Comparison of ENCODE assay signal across 27 mouse cellular contexts in the genomic region with DNA sequence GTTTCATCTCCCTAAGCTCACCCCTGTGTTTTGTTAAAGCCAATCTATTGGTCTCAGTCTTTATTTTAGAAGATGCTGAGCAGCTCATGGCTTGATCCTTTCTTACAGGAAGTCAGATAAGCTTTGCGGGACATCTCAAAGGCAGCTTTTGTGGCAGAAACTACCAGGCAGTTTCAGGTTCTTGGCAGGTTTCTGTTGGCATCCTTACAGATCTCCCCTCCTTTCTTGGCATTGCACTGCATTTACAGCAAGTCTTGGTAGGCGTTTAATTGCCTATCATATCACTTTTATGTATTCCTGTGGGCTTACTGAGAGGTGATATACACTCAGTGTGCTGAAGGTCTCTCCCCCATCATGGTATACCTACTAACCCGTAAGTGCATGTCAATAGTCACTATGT.
DNase-seq lines count a peak whose midpoint lies in the region; ATAC-seq and TF ChIP-seq lines count a peak whose summit lies in the region.
"Had no signal": no experiment of that assay in that cellular context is flagged by ENCODE, and none has a peak within 500 bp of the region (broad histone marks: within the 10 kb centered on the region; RNA-seq: fewer than 3 reads in every experiment).

No protein-coding gene starts in this region.

- no peak for TF ChIP-seq EP300 in MEL (IDR thresholded peaks at IDR 0.05; ENCODE audit: low read depth in 1 of 2, low read length in 2 of 2)

- no peak overlapping the region for H3K4me2 ChIP-seq in forebrain, postnatal 0 days (ENCODE audit: low read depth)
- no peak overlapping the region for H3K4me2 ChIP-seq in forebrain, embryonic 15.5 days (replicated peaks)
- no peak overlapping the region for H3K4me2 ChIP-seq in kidney, embryonic 15.5 days
- H3K4me2 ChIP-seq: embryonic facial prominence, embryonic 13.5 days; embryonic facial prominence, embryonic 15.5 days; forebrain, embryonic 13.5 days had no signal

- H3K79me2 ChIP-seq in MEL (ENCODE audit: control insufficient read depth, insufficient read depth, low read length, poor library complexity): no peaks in the 10 kb centered on the region

- no peak for TF ChIP-seq POLR2A in MEL (IDR thresholded peaks at IDR 0.05; ENCODE audit: control insufficient read depth in 1 of 2, insufficient read depth in 1 of 2, low read depth in 1 of 2, low read length in 2 of 2, poor library complexity in 1 of 2)

- TF ChIP-seq CTCF in forebrain, postnatal 0 days (IDR thresholded peaks at IDR 0.05; ENCODE audit: low read depth): no peak
- TF ChIP-seq CTCF in MEL (IDR thresholded peaks at IDR 0.05 in 2 of 3, conservative IDR thresholded peaks at IDR 0.05 in 1 of 3; ENCODE audit: control insufficient read depth in 1 of 3, insufficient read depth in 1 of 3, low read depth in 2 of 3, low read length in 3 of 3, poor library complexity in 1 of 3, severe bottlenecking in 1 of 3): no peak

- DNase-seq in cerebellum, postnatal 14 days: peak; percentile 4 to 19
- peak; percentile 10 for DNase-seq in forebrain, postnatal 0 days
- DNase-seq in MEL (ENCODE audit: low read depth, low spot score) (peak; percentile 2), MN1 (ENCODE audit: low spot score) (no peak)
- DNase-seq: adrenal gland, adult 8-10 months; adrenal gland, postnatal 14 days; adrenal gland, postnatal 36 days; B cell, adult 2 months; cerebellum, adult 11-12 months; cerebellum, adult 2 months; cerebellum, adult 9-11 months; cerebellum, postnatal 36 days; embryo, embryonic 11 days; gastrocnemius, adult 2 months had no signal

- WGBS in forebrain, postnatal 0 days: 49% methylated on average over 3 of the region's 3 CpGs
- WGBS in forebrain, embryonic 15.5 days: 60% methylated on average over 3 of the region's 3 CpGs
- WGBS in kidney, embryonic 15.5 days: 87% methylated on average over 3 of the region's 3 CpGs

- H3K4me3 ChIP-seq in forebrain, postnatal 0 days (ENCODE audit: low read depth, low read length): no peak overlapping the region
- no peak overlapping the region for H3K4me3 ChIP-seq in forebrain, embryonic 15.5 days
- no peak overlapping the region for H3K4me3 ChIP-seq in MEL (ENCODE audit: control insufficient read depth in 1 of 2, insufficient read depth in 1 of 2, low read depth in 2 of 2, low read length in 2 of 2)
- no peak overlapping the region for H3K4me3 ChIP-seq in kidney, embryonic 15.5 days (replicated peaks)
- H3K4me3 ChIP-seq: embryonic facial prominence, embryonic 13.5 days; embryonic facial prominence, embryonic 15.5 days; erythroblast, embryonic 14.5 days; forebrain, embryonic 10.5 days; forebrain, embryonic 13.5 days; gastrocnemius, adult 2 months had no signal

- H3K27ac ChIP-seq in forebrain, postnatal 0 days (ENCODE audit: low read depth, low read length): no peak overlapping the region
- no peak overlapping the region for H3K27ac ChIP-seq in forebrain, embryonic 15.5 days (replicated peaks)
- no peak overlapping the region for H3K27ac ChIP-seq in MEL (ENCODE audit: control insufficient read depth, low read depth, low read length)
- no peak overlapping the region for H3K27ac ChIP-seq in kidney, embryonic 15.5 days
- H3K27ac ChIP-seq: embryonic facial prominence, embryonic 13.5 days; embryonic facial prominence, embryonic 15.5 days; forebrain, embryonic 10.5 days; forebrain, embryonic 13.5 days; gastrocnemius, adult 2 months had no signal

- TF ChIP-seq RAD21 in MEL (IDR thresholded peaks at IDR 0.05; ENCODE audit: low read depth, low read length): no peak

- H3K9me3 ChIP-seq in forebrain, postnatal 0 days (ENCODE audit: low read length): no peaks in the 10 kb centered on the region
- H3K9me3 ChIP-seq in forebrain, embryonic 15.5 days: no peaks in the 10 kb centered on the region
- no peaks in the 10 kb centered on the region for H3K9me3 ChIP-seq in MEL (replicated peaks; ENCODE audit: insufficient read depth, low read length)
- no peaks in the 10 kb centered on the region for H3K9me3 ChIP-seq in kidney, embryonic 15.5 days (replicated peaks)
- H3K9me3 ChIP-seq: embryonic facial prominence, embryonic 13.5 days; embryonic facial prominence, embryonic 15.5 days; forebrain, embryonic 10.5 days; forebrain, embryonic 13.5 days had no signal

- no peaks in the 10 kb centered on the region for H3K36me3 ChIP-seq in forebrain, postnatal 0 days (ENCODE audit: insufficient read depth)
- H3K36me3 ChIP-seq in forebrain, embryonic 15.5 days: no peaks in the 10 kb centered on the region
- no peaks in the 10 kb centered on the region for H3K36me3 ChIP-seq in MEL (ENCODE audit: control insufficient read depth in 1 of 2, insufficient read depth in 2 of 2, low read length in 2 of 2)
- H3K36me3 ChIP-seq in kidney, embryonic 15.5 days: no peaks in the 10 kb centered on the region
- H3K36me3 ChIP-seq: embryonic facial prominence, embryonic 13.5 days; embryonic facial prominence, embryonic 15.5 days; forebrain, embryonic 10.5 days; G1E had no signal

- H3K9ac ChIP-seq in forebrain, postnatal 0 days: no peak overlapping the region
- no peak overlapping the region for H3K9ac ChIP-seq in forebrain, embryonic 15.5 days (replicated peaks)
- H3K9ac ChIP-seq in MEL (ENCODE audit: control insufficient read depth, low read depth, low read length, poor library complexity, severe bottlenecking): no peak overlapping the region
- no peak overlapping the region for H3K9ac ChIP-seq in kidney, embryonic 15.5 days
- H3K9ac ChIP-seq: embryonic facial prominence, embryonic 13.5 days; embryonic facial prominence, embryonic 15.5 days; forebrain, embryonic 13.5 days had no signal

- H3K27me3 ChIP-seq in forebrain, postnatal 0 days (ENCODE audit: insufficient read depth, low read length): no peaks in the 10 kb centered on the region
- no peaks in the 10 kb centered on the region for H3K27me3 ChIP-seq in forebrain, embryonic 15.5 days
- no peaks in the 10 kb centered on the region for H3K27me3 ChIP-seq in MEL (ENCODE audit: control insufficient read depth in 1 of 2, insufficient read depth in 2 of 2, low read length in 2 of 2)
- H3K27me3 ChIP-seq in kidney, embryonic 15.5 days: no peaks in the 10 kb centered on the region
- H3K27me3 ChIP-seq: CH12.LX; embryonic facial prominence, embryonic 13.5 days; embryonic facial prominence, embryonic 15.5 days; forebrain, embryonic 13.5 days; Patski had no signal

- H3K4me1 ChIP-seq in forebrain, postnatal 0 days (ENCODE audit: insufficient read depth): no peaks in the 10 kb centered on the region
- H3K4me1 ChIP-seq in forebrain, embryonic 15.5 days: peaks cover 5% of the 10 kb centered on the region; the same call in 1 of the 2 replicates
- no peaks in the 10 kb centered on the region for H3K4me1 ChIP-seq in MEL (ENCODE audit: control insufficient read depth in 1 of 2, insufficient read depth in 2 of 2, low read length in 2 of 2)
- no peaks in the 10 kb centered on the region for H3K4me1 ChIP-seq in kidney, embryonic 15.5 days
- H3K4me1 ChIP-seq: embryonic facial prominence, embryonic 13.5 days; forebrain, embryonic 10.5 days; forebrain, embryonic 13.5 days had no signal

- ATAC-seq in cerebellum, adult (ENCODE audit: insufficient number of reproducible peaks, low FRiP score, low TSS enrichment): no peak
- ATAC-seq in forebrain, postnatal 0 days: no peak
- no peak for ATAC-seq in forebrain, embryonic 15.5 days (replicated peaks)
- no peak for ATAC-seq in kidney, embryonic 15.5 days (replicated peaks; ENCODE audit: low FRiP score)
- ATAC-seq: activated CD4-positive, CD25-positive, alpha-beta regulatory T cell, adult 4 months; CD4-positive, CD25-positive, alpha-beta regulatory T cell, adult 4 months; forebrain, embryonic 13.5 days; Patski had no signal

TF ChIP-seq in MEL, 35 proteins besides CTCF, POLR2A, EP300 and RAD21:
- TF ChIP-seq E2F4 (IDR thresholded peaks at IDR 0.05; ENCODE audit: borderline replicate concordance, low read depth, low read length) (no peak), ETS1 (IDR thresholded peaks at IDR 0.05; ENCODE audit: low read depth, low read length) (no peak), SMC3 (IDR thresholded peaks at IDR 0.05; ENCODE audit: low read depth, low read length) (no peak), NRF1 (IDR thresholded peaks at IDR 0.05; ENCODE audit: insufficient read depth, low read depth, low read length, poor library complexity, severe bottlenecking) (no peak), ZC3H11A (IDR thresholded peaks at IDR 0.05; ENCODE audit: low read depth, low read length) (no peak), BHLHE40 (IDR thresholded peaks at IDR 0.05; ENCODE audit: borderline replicate concordance, low read depth, low read length) (no peak), MYC (IDR thresholded peaks at IDR 0.05; ENCODE audit: low read depth, low read length) (no peak), MEF2A (IDR thresholded peaks at IDR 0.05; ENCODE audit: extremely low read depth, insufficient replicate concordance, low read depth, low read length, poor library complexity, severe bottlenecking) (no peak), MAZ (IDR thresholded peaks at IDR 0.05; ENCODE audit: low read depth, low read length) (no peak), ELF1 (IDR thresholded peaks at IDR 0.05; ENCODE audit: low read depth, low read length) (no peak)
